Mouse (Mus musculus) embryonic facial prominence, embryonic 11.5 days (tissue): Measurements from ENCODE around the gene Nhs. TPM values are rescaled to one million over a fixed set of nuclear protein-coding genes. Genes with fewer than 3 reads are reported as not detected.
A peak's percentile ranks its signal among the peaks of the same experiment; 100 is the strongest.

Experiments
- ATAC-seq: fragments of 200-750 bp; cut with Nextera tagmentation; replicated peaks from 2 replicates; pipeline ENCODE4 v1.8.0; 2017; ENCODE audit warnings: low read depth; ENCODE audit not compliant: insufficient number of reproducible peaks, low FRiP score, low TSS enrichment
- DNase-seq: peaks from one replicate; pipeline ENCODE4 v3.0.0-alpha.2; 2015; ENCODE audit warnings: low spot score
- H3K27ac ChIP-seq: fragments of 300-500 bp; sonication (generic); replicated peaks from 2 replicates; pipeline ENCODE4 v1.5.1; 2014; ENCODE audit warnings: mild to moderate bottlenecking, low read depth, low read length, control low read depth
- H3K27me3 ChIP-seq: fragments of 300-500 bp; sonication (generic); 2 replicates; pipeline ENCODE4 v1.6.1; 2014; ENCODE audit warnings: mild to moderate bottlenecking, low read length, moderate library complexity, mixed read lengths; ENCODE audit not compliant: control insufficient read depth, insufficient read depth
- H3K36me3 ChIP-seq: fragments of 300-500 bp; sonication (generic); replicated peaks from 2 replicates; pipeline ENCODE4 v1.6.1; 2014; ENCODE audit warnings: low read depth, mild to moderate bottlenecking, low read length, moderate library complexity, mixed read lengths; ENCODE audit not compliant: control insufficient read depth, insufficient read depth
- H3K4me1 ChIP-seq: fragments of 300-500 bp; sonication (generic); 2 replicates; pipeline ENCODE4 v1.6.1; 2014; ENCODE audit warnings: low read length, mixed read lengths; ENCODE audit not compliant: control insufficient read depth, insufficient read depth
- H3K4me2 ChIP-seq: fragments of 300-500 bp; sonication (generic); 2 replicates; pipeline ENCODE4 v1.6.1; 2014; ENCODE audit warnings: low read depth, mild to moderate bottlenecking, control low read depth, low read length, moderate library complexity
- H3K4me3 ChIP-seq: fragments of 300-500 bp; sonication (generic); 2 replicates; pipeline ENCODE4 v1.5.1; 2014; ENCODE audit warnings: low read depth, low read length, control low read depth
- H3K9ac ChIP-seq: fragments of 300-500 bp; sonication (generic); replicated peaks from 2 replicates; pipeline ENCODE4 v1.6.1; 2014; ENCODE audit warnings: mild to moderate bottlenecking, control low read depth, low read length
- H3K9me3 ChIP-seq: fragments of 300-500 bp; sonication (generic); replicated peaks from 2 replicates; pipeline ENCODE4 v1.6.1; 2016; ENCODE audit warnings: mild to moderate bottlenecking, low read length, inconsistent platforms, mixed read lengths; ENCODE audit not compliant: control insufficient read depth
- WGBS: fragments of 180-500 bp; shearing (Covaris S2); extraction: QIAGEN DNeasy Blood & Tissue Kit; methylation state at CpG from one replicate; pipeline ENCODE4 v1.1.7; 2014; 5-methylcytosine and 5-hydroxymethylcytosine counted together
- polyA plus RNA-seq: library from polyadenylated mRNA; unstranded; fragments of >200 nt; fragmentation: Nextera tagmentation; extraction: Ambion mirVana; gene quantifications from 2 replicates; pipeline ENCODE4 v1.2.1, GENCODE M21; 2014

Gene Nhs
- polyA plus RNA-seq, 1 experiment from 2014 or later, result 3.3 TPM

DNA sequence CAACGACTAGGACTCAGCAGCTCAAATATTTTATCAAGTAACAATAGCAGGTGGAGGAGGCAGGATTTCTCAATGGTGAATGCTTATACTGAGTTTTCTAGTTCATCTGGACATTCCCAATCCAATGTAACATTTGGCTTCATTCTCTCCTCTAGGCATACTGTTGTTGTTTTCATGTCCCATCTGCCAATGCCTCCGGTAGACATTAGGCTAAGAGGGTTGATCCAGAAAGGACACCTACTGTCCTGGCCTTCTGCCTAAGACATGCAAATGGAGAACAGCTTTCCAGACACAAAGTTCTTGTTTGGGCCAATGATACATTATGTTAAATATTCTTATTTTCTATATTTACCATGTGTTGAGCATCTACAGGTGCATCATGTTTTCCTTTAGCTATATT lies 236.9 kb downstream of the Nhs start:
- H3K4me1 ChIP-seq, result no peaks in the 10 kb centered on the region
- ATAC-seq (no peak), DNase-seq (no peak)
- H3K4me3 ChIP-seq, result no peak overlapping the region
- H3K9me3 ChIP-seq, result no peaks in the 10 kb centered on the region
- no peak overlapping the region for H3K27ac ChIP-seq
- no peak overlapping the region for H3K9ac ChIP-seq
- no peaks in the 10 kb centered on the region for H3K27me3 ChIP-seq
- no peaks in the 10 kb centered on the region for H3K36me3 ChIP-seq
- 86% methylated on average over 2 of the region's 2 CpGs for WGBS
- H3K4me2 ChIP-seq, result no peak overlapping the region

DNA sequence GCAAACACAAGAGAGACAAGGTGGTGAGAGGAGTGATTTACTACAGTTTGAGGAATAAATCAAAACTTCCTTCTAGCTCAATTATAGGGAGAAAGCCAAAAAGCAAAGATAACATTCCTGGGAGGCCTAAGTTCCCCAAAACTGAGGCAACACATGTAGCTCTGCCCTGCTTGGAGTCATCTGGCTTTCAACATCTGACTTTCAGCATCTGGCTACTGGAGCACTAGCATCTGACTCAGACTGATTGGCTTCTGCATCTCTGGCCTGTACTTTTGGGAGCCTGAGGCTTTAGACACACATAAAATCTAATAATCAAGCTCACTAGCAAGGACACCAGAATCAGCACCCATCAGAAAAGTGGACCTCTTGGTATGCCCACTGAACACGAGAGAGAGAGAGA lies 237.9 kb downstream of the Nhs start:
- no peaks in the 10 kb centered on the region for H3K9me3 ChIP-seq
- no peak overlapping the region for H3K9ac ChIP-seq
- DNase-seq (no peak), ATAC-seq (no peak)
- H3K27ac ChIP-seq, result no peak overlapping the region
- no peak overlapping the region for H3K4me2 ChIP-seq
- H3K4me1 ChIP-seq, result no peaks in the 10 kb centered on the region
- H3K4me3 ChIP-seq, result no peak overlapping the region
- no peaks in the 10 kb centered on the region for H3K36me3 ChIP-seq
- 60% methylated on average over 1 of the region's 1 CpGs for WGBS
- H3K27me3 ChIP-seq, result no peaks in the 10 kb centered on the region

- H3K4me1 ChIP-seq, result no peaks in the 10 kb centered on the region
- no peak overlapping the region for H3K4me2 ChIP-seq
- no peak for DNase-seq
- WGBS, result 74% methylated on average over 4 of the region's 4 CpGs
- no peaks in the 10 kb centered on the region for H3K36me3 ChIP-seq
- no peak for ATAC-seq
- H3K4me3 ChIP-seq, result no peak overlapping the region
- H3K27ac ChIP-seq, result no peak overlapping the region
- no peaks in the 10 kb centered on the region for H3K9me3 ChIP-seq
- H3K9ac ChIP-seq, result no peak overlapping the region
- peaks cover 10% of the 10 kb centered on the region for H3K27me3 ChIP-seq
Observed at GRCm38 (mm10) chrX:161909963-161910362, 249.6 kb downstream of the Nhs start.

GRCm38 (mm10) chrX:161908652-161909403 lies 250.7 kb downstream of the Nhs start:
- Histone ChIP-seq H3K4me3 (peak overlapping the region; percentile 37), H3K9me3 (no peaks in the 10 kb centered on the region), H3K4me2 (peak overlapping the region; percentile 69), H3K36me3 (no peaks in the 10 kb centered on the region), H3K27ac (no peak overlapping the region), H3K27me3 (peaks cover 10% of the 10 kb centered on the region), H3K9ac (peak overlapping the region; percentile 42), H3K4me1 (no peaks in the 10 kb centered on the region)
- ATAC-seq (peak; percentile 70), DNase-seq (peak; percentile 31)
- 15% methylated on average over 48 of the region's 48 CpGs for WGBS

DNA sequence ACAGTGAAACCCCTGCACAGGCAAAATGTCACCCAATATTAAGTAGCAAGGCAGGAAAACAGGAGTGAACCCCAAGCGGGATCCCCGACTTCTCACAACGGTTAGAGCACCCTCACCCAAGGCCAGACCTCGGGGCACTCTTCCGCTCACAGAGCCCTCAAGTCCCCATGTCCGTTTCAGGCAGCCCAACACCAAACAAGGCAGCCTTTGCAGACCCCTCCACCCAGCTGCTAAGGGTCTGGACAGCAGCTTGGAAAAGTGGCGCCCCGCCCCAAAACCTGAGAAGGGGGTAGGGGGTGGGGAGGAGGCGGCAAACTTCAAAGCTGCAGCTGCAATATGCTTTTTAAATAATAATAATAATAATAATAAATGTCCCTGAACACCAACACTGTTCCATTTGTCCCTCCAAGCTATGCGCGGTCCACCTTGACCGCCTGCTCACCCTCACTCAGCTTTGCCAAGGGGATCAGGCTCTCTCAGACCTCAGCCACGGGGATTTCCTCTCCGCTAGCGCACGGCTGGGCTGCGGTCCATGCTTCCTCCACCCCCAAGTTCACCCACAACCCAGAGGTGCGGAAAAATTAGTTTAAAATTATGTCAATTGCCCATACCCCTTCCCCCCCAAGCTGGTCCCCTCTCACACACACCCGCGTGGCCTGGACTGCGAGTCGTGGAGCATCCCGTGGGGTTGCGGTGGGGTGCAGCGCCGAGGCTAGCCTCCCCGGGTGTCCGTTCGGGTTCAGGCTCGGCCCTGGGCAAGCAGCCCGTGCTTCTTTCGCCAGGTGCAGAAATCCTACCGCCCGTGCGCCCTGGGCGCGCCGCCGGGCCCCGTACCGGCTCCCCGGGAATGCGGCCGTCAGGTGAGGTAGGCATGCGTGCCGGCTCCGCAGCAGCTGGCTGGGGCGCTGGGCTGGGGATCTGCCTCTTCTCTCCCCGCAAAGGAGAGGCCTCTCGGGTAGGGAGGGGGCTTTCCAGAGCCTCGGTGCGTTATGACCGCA lies 251.6 kb downstream of the Nhs start:
- Histone ChIP-seq H3K9ac (peak overlapping the region; percentile 42), H3K27ac (no peak overlapping the region), H3K9me3 (no peaks in the 10 kb centered on the region), H3K36me3 (no peaks in the 10 kb centered on the region), H3K27me3 (peaks cover 10% of the 10 kb centered on the region), H3K4me3 (peak overlapping the region; percentile 37), H3K4me1 (no peaks in the 10 kb centered on the region), H3K4me2 (peak overlapping the region; percentile 69)
- 22% methylated on average over 53 of the region's 53 CpGs for WGBS
- DNase-seq (peak; percentile 12), ATAC-seq (peak; percentile 45)

DNA sequence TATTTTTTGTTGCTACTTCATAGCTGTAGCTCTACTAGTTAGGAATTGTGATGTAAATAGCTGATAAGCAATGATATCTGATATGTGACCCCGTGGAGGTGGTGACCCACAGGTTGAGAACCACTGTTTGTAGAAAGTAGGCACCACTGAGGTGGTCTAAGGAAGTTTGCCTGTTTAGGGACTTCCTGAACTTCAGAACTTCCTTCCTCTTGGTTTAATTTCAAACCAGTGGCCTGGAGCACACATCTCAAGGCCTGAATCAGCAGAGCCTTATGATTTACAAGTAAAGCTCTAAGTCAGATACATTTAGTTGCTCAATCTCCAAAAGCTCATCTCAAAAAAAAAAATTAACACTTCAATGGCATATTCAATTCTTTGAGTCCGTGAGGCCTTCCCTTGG lies 265.1 kb downstream of the Nhs start:
- 65% methylated on average over 2 of the region's 2 CpGs for WGBS
- Histone ChIP-seq H3K4me3 (no peak overlapping the region), H3K36me3 (no peaks in the 10 kb centered on the region), H3K9me3 (no peaks in the 10 kb centered on the region), H3K4me1 (no peaks in the 10 kb centered on the region), H3K27me3 (0 out of 2 replicates have a peak, but pooled peaks cover 2% of the 10 kb centered on the region), H3K9ac (no peak overlapping the region), H3K4me2 (no peak overlapping the region), H3K27ac (no peak overlapping the region)
- ATAC-seq (no peak), DNase-seq (no peak)

GRCm38 (mm10) chrX:161883661-161884060 lies 275.9 kb downstream of the Nhs start:
- DNase-seq (no peak), ATAC-seq (no peak)
- Histone ChIP-seq H3K27me3 (no peaks in the 10 kb centered on the region), H3K4me3 (no peak overlapping the region), H3K36me3 (no peaks in the 10 kb centered on the region), H3K4me1 (no peaks in the 10 kb centered on the region), H3K9ac (no peak overlapping the region), H3K4me2 (no peak overlapping the region), H3K27ac (no peak overlapping the region), H3K9me3 (no peaks in the 10 kb centered on the region)
- 92% methylated on average over 3 of the region's 3 CpGs for WGBS

- Histone ChIP-seq H3K27me3 (no peaks in the 10 kb centered on the region), H3K27ac (no peak overlapping the region), H3K4me3 (no peak overlapping the region), H3K4me1 (no peaks in the 10 kb centered on the region), H3K9me3 (no peaks in the 10 kb centered on the region), H3K9ac (no peak overlapping the region), H3K36me3 (no peaks in the 10 kb centered on the region), H3K4me2 (no peak overlapping the region)
- no peak for ATAC-seq
- 55% methylated on average over 1 of the region's 1 CpGs for WGBS
- DNase-seq, result no peak
Observed at GRCm38 (mm10) chrX:161877123-161877522, 282.4 kb downstream of the Nhs start.
